Mouse (Mus musculus) brain, adult 10 weeks (tissue): ENCODE results near the gene Atox1. TPM values are rescaled to one million over a fixed set of nuclear protein-coding genes. Genes with fewer than 3 reads are reported as not detected.

Experiments used
- polyA plus RNA-seq: library from polyadenylated mRNA; stranded (reverse); fragments of 350-450 nt; fragmentation: Illumina TruSeq; extraction: RNeasy Lipid Tissue Mini Kit (QIAGEN cat#74804); gene quantifications from one replicate; pipeline ENCODE4 v1.2.3, GENCODE M21; 2015; ENCODE audit warnings: low read depth, low replicate concordance

Gene Atox1
- polyA plus RNA-seq, result 209 TPM

GRCm38 (mm10) chr11:55461019-55461645 is at the start of gene Atox1:
Gene Atox1, minus strand, starts transcription at chr11:55461239.

GRCm38 (mm10) chr11:55469048-55469843 is 8.2 kb upstream of the Atox1 start, which contains the start of gene G3bp1:
Gene G3bp1, plus strand, starts transcription at chr11:55469685.

GRCm38 (mm10) chr11:55422978-55423377 is 38.1 kb downstream of the Atox1 start, which contains the start of gene Sparc:
Gene Sparc, minus strand, starts transcription at chr11:55423183.

Other genes with a start within 250 kb of the Atox1 start
- gene Fat2, start 124.7 kb downstream of the Atox1 start, polyA plus RNA-seq, result 0.07 TPM
- 568 TPM for gene Sparc, start 38.1 kb downstream of the Atox1 start, polyA plus RNA-seq
- 27.5 TPM for gene G3bp1, start 8.4 kb upstream of the Atox1 start, polyA plus RNA-seq
- 3.7 TPM for gene Glra1, start 147.0 kb upstream of the Atox1 start, polyA plus RNA-seq